Mouse (Mus musculus) lung, postnatal 14 days (tissue): Measurements from ENCODE around the gene Syne3.
A peak's percentile ranks its signal among the peaks of the same experiment; 100 is the strongest.

Experiments
- DNase-seq: peaks from one replicate; pipeline ENCODE4 v3.0.0; 2021

Gene Syne3

DNA sequence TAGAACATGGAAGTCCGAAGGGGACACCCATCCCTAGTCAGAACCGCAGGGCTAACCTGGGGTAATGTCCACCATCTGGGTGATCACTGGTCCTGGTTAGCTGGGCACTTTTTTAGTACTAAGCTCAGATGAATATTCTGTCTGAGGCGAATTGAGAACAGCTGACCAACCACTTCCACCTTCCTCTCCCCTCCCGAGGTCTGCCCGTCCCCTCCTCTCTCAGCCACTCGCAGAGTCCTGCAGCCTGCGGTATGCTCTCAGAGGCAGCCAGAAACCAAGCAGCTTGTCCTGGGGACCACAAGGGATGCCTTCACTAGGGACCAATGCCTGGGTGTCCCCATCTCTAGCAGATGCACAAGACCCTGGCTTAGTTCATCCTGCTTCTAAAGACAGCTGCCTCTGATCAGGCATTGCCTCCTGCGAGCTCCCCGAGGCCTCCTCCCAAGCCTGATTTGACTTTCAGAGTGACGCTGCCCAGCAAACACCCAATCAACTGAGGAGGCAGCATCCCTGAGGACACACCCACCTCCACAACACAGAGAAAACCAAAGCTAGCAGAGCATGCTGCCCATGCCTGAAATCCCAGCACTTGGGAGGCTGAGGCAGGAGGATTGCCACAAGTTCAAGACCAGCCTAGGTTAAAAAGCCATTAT is 11.8 kb downstream of the Syne3 start:
- no peak for DNase-seq

DNA sequence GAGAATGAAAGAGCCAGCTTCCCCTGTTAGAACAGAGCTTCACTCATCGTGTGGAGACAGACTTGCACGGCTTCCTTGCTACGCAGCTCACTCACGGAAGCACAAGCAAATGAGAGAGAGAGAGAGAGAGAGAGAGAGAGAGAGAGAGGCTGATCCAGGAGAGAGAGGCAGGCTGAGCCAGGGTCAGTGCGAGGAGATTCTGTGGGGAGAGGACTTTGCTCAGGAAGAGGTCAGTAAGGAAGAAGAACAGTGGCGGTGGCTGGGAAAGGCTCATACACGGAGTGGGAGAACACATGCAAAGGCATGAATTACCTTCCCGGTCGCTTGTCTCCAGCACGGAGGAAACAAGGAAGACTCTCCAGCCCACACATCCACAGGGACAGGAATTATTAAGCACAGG is 12.4 kb downstream of the Syne3 start:
- no peak for DNase-seq

DNA sequence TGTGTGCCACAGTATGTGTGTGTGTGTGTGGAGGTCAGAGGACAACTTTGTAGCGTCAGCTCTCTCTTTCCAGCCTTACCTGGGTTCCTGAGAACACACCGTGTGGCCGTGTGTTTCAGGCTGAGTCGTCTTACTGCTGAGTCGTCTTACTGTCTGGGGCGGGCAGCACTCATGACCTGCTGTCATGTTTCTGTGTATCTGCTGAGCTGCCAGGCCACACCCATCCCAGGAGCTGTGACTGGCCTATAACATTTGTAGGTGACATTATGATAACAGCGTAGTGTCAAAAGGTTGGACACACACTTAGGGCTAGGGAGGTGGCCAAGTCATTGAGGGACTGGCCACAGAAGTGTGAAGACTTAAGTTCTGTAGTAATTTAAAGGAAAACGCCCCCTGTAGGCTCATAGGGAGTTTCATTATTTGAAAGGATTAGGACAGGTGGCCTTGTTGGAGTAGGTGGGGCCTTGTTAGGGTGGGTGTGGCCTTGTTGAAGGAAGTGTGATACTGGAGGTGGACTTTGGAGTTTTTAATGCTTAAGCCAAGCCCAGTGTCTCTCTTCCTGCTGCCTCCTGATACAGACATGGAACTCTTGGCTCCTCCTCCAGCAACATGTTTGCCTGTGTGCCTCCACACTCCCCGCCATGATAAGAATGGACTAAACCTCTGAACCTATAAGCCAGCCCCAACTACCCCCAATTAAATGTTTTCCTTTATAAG is 13.4 kb downstream of the Syne3 start:
- DNase-seq: no peak

DNA sequence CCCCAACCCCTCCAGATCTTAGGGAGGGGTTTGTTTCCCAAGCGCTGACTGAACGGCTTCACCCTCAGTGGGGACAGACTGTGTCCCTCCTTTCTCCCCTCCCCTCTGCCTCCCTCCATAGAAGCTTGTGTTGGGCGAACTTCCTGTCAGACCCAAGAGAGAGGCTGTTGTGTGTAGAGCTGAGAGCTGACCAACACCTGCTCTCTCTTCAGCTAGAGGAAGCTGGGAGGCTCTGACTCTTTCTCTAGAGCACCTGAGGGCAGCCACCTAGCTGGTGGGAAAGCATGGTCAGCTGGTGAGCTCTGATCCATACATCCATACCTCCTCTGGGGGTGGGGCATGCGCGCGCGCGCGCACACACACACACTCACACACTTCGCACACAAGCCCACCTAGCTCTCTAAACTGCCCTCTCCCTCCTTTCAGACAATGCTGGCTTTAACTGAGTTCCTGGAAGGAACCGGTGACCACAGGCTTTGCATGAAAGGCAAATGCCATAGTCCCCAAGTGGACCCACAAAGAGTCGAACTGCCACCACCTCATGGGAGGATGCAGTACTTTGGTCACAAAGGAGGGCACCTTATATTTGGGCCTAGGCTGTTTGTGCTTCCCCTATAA is 14.2 kb downstream of the Syne3 start:
- no peak for DNase-seq

DNA sequence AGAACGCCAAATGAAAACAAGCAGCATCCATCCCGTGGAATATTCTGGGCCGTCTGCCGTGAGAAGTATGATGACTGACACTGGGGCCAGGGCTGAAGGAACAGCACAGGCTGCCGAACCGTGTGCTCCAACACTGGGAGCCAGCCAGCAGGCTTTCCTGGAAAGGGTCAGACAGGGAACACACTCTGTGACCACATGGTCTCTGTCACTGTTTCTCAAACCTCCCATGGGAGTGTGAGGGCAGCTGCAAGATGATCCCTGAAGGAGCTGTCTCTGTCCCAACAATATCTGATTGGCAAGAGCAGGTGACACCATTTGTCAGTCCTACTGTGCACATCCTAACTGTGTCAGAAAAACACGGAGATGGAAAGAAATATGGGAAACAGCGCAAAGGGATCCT is 16.8 kb downstream of the Syne3 start:
- DNase-seq: peak; percentile 26

DNA sequence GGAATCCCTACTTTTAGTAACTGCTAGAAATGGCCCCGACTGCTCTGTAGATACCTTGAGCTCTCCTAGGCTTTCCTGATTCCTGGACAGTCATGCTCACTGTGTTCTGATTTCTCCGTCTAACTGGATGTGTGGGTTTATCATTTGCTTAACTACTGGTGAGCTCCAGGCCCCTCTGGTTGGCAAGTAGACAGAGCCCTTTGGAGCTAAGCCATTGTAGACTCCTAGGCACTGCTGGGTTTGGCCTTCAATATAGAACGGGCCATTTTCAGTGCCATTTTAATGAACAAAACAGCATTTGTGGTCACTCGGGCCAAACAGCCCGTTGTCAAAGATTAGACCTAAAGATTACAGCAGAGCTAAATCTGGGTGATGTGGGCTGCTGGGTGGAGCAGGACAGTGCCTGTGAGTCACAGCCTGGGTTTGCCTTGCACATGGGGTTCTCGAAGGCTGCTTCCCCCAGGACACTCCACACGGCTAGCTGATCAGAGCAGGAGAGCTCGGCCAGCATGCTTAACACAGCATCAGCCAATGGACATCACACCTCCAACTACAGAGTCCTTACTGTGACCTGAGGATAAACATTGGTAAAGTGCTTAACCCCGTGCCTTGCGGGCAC is 17.4 kb downstream of the Syne3 start:
- DNase-seq: no peak

DNA sequence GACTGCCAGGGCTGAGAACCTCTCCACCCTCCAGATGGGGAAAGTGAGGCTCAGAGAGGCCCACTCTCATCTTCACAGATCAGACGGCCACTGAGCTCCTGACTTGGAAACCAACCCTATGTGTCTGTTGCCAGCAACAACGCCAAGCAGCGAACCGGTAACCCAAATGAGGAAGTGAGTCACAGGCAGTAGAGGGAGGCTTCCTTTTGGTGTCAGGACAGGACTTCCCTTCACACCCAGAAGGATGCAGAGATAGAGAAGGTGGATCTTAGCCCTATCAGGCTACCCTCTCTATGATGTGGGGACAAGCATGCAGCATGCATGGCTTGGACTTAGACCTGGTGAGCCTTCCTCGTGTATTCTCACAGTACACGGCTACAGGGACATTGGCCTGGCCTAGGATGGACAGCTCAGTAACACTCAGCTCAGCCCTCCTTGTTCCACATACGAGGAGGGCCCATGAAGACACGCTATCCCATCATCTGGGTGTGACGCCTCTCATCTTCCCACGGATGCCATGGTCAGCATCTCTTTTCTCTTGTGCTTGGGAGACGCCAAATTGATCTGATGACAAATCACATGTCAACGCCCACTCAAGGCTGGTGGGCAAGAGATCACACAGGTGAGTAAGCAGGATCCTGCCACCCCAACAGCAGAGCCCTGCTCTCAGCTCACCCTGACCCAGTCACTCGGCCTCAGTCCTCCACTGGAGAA is 18.7 kb downstream of the Syne3 start:
- no peak for DNase-seq

DNA sequence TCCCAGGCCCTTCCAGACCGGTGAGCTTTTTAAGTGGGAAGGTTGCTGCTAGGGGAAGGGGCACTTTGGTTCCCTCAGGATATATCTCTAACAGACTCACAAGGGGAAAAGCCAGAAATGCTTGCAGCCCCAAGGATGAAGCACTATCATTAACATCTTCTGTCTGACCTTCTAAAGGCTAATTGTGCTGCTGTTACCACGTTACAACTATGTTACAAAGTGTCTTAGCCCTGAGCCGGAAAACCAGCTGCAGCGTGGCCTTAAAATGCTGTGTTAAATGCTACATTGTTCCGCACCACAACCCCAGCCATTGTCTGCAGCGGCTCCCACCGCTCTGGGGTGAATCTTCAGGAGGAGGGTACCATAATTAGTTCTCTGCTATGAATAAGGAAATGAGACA is 21.7 kb downstream of the Syne3 start:
- DNase-seq: no peak

DNA sequence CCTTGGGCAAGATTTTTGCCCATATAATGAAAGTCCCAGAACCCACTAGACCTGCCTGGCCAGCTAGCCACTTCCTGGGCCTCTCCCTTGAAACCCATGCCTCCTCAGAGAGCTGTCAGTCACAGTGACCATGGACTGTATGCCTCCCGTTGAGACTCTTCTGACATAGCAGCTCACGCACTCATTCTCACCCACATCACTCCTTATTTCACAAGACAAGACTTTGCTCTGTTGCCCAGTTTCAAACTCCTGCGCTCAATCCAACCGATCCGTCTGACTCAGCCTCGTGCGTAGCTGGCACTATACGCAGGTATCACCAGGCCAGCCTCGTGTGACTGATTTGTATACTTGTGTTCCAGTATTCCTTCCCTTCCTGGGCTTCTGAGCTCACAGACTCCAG is 22.8 kb downstream of the Syne3 start:
- no peak for DNase-seq

DNA sequence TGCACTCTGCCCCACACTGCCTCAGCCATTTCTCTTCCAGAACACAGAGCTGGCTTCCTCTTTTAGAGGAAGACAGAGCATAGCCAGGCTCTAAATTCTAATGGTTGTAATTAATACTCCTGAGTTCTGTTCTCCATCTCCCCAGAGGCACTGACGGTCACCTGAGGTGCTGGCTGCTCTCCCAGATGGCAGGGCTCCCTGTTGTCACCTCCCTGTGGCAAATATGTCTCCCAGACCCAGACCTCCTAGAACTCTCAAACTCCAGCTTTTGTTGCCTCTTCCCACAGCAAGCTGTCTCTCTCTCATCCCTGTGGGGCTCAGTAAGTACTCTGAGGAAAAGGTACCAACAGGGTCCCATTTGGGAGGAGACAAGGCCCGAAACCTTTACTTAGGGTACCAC is 23.6 kb downstream of the Syne3 start:
- no peak for DNase-seq

DNA sequence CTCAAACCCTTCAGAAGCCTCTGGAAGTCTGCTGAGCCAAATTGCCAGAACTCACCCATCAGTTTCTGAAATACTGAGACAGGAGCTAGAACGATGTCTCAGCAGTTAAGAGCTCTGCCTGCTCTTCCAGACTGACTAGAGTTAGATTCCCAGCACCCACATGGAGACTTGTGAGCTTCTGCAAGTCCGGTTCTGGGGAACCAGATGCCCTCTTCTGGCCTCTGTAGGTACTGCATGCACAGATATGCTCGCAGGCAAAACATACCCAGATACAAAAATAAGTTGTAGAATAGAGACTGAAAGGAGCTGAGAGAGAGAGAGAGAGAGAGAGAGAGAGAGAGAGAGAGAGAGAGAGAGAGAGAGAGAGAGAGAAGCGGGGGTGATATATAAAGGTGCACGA is 24.5 kb downstream of the Syne3 start:
- DNase-seq: no peak

DNA sequence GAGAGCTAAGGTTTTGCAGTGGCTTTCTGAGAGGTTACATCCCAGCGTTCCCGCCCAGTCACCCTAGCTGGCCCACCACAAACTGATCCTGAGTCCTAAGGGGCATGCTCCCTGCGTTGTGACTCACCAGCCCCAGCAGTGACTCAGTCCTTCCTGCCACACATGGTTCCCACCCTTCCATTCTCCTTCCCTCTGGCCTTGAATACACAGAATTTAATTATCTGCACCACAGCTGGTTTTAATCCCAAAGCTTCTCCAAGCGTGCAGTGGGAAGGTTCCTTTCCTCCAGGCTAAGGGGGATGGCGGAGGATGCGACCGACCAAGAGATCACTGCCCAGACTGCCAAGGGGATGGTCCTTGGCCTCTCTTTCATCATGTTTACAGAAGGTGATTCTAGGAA is 26.1 kb downstream of the Syne3 start:
- no peak for DNase-seq

DNA sequence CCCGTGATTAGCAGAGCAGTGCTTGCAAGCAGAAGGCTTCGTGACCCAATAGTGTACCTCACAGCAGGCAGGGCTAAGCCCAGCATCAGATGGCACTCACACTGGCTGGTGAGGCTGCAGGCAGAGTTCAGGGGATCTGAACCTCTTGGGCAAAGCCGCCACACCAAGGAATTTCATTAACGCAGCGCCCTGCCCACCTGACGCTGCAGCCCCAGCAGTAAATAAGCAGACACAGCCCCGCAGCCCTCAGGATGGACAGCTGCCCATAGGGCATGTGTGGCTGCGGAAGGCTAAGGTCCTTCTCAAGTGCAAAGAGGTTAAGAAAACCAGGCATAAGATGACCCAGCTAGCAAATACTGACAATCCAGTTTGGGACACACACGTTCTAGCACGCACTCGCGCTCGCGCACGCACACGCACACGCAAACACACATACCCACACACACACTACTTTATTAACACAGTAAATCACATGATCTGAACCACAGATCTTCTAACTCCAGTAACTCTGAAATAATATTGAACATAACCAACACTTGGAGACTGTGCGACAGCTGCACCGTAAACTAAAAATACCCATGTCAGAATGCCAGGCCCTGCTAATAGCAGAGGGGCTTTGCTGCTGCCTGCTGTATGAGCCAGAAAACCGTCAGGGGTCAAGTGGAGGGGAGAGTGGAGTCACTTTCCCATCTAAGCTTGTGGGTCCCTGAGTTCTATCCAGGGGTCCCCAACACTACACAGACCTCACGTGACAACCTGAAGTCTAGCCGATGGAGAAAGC is 30.5 kb downstream of the Syne3 start:
- DNase-seq: no peak

DNA sequence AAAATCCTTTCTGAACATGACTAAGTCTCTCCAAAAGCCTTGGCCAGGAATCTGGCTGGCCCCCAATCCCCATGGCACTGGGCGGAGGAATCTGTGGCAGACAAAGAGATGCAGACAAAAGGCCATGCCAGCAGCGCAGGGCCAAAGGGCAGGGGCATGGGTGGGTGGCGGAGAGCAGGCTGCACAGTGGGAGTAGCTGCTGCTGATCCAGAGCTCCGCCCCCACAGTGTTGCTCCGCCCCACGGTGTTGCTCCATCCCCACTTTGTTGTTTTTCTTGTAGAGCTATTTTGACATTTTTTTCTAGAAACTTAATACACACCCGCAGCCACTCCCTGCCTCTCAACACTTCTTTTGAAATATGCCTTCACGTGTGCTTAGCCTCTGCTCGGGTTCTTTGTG is 31.2 kb downstream of the Syne3 start:
- peak; percentile 49 for DNase-seq

DNA sequence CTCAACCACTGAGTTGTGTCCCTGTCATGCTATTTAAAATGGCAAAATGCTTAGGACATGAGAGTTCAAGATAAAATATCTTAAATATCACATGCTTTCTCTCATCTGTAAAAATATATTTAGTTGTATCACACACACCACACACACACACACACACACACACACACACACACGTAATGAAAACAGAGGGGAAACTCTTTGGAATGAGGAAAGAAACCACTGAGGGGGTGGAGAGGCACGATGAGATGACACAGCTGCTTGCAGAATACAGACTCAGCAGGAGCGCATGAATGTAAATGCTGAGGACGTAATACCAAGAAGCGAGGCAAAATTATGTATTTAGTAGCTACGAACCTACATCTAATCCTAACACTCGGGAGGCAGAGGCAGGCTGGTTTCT is 32.7 kb downstream of the Syne3 start:
- no peak for DNase-seq

DNA sequence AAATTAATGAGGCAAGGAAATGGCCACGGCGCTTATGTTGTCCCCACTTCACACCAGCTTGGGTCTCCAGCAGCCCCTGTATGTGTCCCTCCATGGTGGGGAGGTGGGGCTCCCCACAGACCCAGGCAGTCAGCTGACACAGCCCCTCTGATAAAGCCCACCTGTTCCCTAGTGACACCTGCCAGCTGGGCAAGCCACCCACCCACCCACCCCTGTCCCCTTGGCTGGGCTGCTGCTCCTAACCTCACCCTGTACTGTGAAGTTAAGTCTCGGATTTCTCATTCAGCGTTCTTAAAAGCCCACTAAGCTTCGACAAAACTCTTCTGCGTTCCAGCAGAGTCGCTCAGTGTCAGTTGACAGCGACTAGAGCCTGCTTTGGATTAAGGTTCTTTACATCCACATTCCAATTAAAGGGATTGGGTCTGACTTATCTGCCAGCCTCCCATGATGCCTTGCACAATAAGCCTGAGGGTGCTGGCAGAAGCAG is 33.2 kb downstream of the Syne3 start:
- DNase-seq: no peak

DNA sequence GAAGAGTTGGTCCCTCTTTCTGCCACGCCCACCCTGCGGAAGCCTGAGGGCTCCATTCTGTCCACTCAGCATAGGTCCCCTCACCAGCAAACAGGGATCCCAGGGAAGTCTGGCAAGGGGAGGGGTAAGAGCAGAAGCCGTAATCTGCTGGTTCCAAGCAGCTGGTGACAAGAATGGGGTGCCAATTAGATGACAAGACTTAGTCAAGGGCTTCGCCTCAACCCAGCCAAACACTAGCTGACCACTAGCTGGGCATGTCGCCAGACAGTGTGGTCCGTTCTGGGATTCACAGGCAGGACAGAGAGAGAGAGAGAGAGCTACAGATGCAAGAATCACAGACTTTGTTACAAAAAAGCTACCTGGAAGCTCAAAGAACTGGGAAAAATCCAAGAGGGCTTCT is 36.7 kb downstream of the Syne3 start:
- no peak for DNase-seq

DNA sequence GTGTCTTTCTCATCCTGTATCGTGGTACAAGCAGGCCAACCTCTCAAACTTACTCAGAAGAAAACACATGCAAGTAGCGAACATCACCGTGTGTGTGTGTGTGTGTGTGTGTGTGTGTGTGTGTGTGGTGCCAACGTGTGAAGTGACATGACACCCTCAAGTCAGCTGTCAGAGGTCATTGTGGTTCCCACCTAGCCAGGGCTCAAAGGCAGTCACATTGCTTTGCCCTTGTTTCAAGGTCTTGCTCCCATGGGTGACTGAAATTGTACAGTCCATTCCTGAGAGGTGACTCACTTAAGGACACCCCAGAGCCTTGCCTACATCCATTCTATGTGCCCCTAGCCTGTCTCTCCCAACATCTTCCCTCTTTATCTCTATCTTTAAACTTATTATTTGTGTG is 40.0 kb downstream of the Syne3 start:
- no peak for DNase-seq

DNA sequence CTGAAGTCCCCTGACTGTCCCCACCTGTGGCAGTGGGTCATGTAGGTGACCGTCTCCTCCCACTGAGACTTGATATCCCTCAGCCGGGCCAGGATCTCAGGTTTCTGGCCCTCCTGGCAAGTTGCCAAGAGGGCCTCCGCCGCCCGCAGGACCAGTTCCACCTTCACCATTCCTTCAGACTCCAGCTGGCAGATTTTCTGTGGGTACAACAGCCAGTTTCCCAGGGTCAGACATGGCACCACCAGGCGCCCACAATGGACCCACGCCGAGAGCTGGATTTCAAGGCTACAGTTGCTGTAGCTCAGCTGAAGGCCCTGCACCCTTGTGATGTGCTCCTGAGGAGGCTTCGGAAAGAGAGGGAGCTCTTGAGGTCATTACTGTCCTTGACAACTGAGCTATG is 40.4 kb downstream of the Syne3 start:
- no peak for DNase-seq

DNA sequence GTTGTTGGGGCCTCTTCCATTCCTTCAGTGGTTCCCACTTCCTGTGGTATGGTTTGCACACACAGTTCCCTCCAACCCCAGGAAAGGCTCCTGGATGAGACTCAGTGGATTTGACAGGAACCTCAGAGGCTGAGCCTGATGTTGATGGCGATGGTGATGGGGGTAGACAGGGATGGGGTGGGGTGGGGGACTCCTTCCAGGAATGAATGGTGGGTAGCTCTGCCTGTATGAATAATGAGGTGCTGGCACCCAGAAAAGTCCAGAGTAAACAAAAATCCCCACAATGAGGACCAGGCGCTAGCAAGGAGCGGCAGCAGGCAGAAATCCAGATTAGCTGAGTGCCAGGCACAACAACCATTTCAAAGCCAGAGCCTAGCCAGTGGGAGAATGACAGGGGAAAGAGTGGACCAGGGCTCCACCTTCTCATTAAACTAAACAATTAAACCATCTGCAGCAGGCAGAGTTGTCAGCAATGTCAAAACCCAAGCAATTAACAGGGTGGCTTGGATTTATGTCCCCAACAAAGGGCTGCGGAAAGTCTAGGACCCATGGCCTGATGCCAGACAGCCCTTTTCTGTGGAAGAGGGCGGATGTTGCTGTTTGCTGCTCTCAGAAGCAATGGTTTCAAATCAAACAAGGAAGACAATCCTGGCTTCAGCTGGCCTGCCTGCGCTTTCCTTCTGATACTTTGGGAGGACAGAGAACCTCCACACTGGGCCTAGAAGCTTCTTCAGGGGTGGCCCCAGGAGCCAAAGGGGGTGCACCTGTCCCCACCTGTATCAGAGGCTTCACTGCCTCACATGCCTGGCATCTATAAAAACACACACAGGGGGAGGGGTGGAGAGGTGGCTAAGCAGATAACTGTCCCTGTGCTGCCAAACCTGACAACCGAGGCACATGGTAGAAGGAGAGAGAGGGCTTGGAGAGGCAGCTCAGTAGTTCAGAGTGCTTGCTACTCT is 44.4 kb downstream of the Syne3 start:
- DNase-seq: peak; percentile 61

DNA sequence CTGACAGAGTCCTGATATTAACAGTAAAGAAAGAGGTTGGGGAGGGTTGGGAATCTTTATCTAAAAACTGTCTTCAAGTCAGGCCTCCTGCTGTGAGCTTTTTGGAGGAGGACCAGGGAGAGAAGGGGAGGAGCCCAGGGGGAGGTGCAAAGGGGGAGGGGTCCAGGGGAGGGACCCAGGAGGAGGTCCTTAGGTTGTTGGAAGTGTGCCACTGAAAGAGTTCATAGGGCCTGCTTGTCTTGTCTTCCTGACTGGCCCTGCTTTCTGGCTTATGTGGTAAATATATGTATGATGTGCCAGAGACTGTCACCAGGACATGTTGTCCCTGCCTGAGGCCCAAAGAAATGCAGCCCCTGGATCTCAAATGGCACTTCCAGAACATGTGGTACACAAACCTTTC is 49.2 kb downstream of the Syne3 start:
- no peak for DNase-seq
